Mouse (Mus musculus) liver, embryonic 14.5 days (tissue): ENCODE data around the gene Slc35f4. TPM values are rescaled to one million over a fixed set of nuclear protein-coding genes. Genes with fewer than 3 reads are reported as not detected.
"Not testable (repeated sequence)": the region's sequence is repeated elsewhere in the genome, so short reads cannot be mapped to it uniquely, and the experiment has no call there.

Experiments used
- ATAC-seq: fragments of 200-750 bp; cut with Nextera tagmentation; 2 replicates; pipeline ENCODE4 v1.8.0; 2017; ENCODE audit warnings: moderate number of reproducible peaks, mild to moderate bottlenecking, moderate library complexity; ENCODE audit not compliant: insufficient read depth
- DNase-seq, 3 experiments: peaks; one replicate each; pipeline ENCODE4 v3.0.0-alpha.2; 2012 to 2013; ENCODE audit warnings: low read depth in 3 of 3, low spot score in 3 of 3
- H3K27ac ChIP-seq: fragments of 300-500 bp; sonication (generic); 2 replicates; pipeline ENCODE4 v1.5.1; 2014; ENCODE audit warnings: moderate library complexity, mild to moderate bottlenecking, control low read depth, inconsistent platforms
- H3K27me3 ChIP-seq: fragments of 300-500 bp; sonication (generic); 2 replicates; pipeline ENCODE4 v1.6.1; 2014; ENCODE audit warnings: mild to moderate bottlenecking, low read length, moderate library complexity; ENCODE audit not compliant: control insufficient read depth, insufficient read depth
- H3K36me3 ChIP-seq: fragments of 300-500 bp; sonication (generic); replicated peaks from 2 replicates; pipeline ENCODE4 v1.6.1; 2014; ENCODE audit warnings: low read depth; ENCODE audit not compliant: control insufficient read depth, insufficient read depth
- H3K4me1 ChIP-seq, 2 experiments: fragments of 200-500 bp in 1 of 2; fragments of 300-500 bp in 1 of 2; sonication (generic) in 1 of 2; replicated peaks; 2 replicates each; pipeline ENCODE4 v1.6.1; 2012 to 2014; ENCODE audit warnings: antibody characterized with exemption in 1 of 2, inconsistent platforms in 1 of 2, low read length in 1 of 2; ENCODE audit not compliant: control insufficient read depth in 2 of 2, insufficient read depth in 2 of 2
- H3K4me2 ChIP-seq: fragments of 300-500 bp; sonication (generic); 2 replicates; pipeline ENCODE4 v1.6.1; 2014; ENCODE audit warnings: low read depth, mild to moderate bottlenecking, control low read depth, moderate library complexity
- H3K4me3 ChIP-seq, 2 experiments: fragments of 200-500 bp in 1 of 2; fragments of 300-500 bp in 1 of 2; sonication (generic) in 1 of 2; 2 replicates each; pipeline ENCODE4 v1.5.1; 2012 to 2014; ENCODE audit warnings: low read depth in 2 of 2, low read length in 2 of 2, mild to moderate bottlenecking in 2 of 2, control low read depth in 1 of 2, inconsistent platforms in 1 of 2, moderate library complexity in 1 of 2; ENCODE audit not compliant: insufficient read depth in 1 of 2
- H3K9ac ChIP-seq: fragments of 300-500 bp; sonication (generic); replicated peaks from 2 replicates; pipeline ENCODE4 v1.6.1; 2014; ENCODE audit warnings: mild to moderate bottlenecking, control low read depth, moderate library complexity
- H3K9me3 ChIP-seq: fragments of 300-500 bp; sonication (generic); 2 replicates; pipeline ENCODE4 v1.6.1; 2016; ENCODE audit warnings: low read length, mixed read lengths; ENCODE audit not compliant: control insufficient read depth
- CTCF ChIP-seq: IDR thresholded peaks from 2 replicates; pipeline ENCODE4 v1.5.1; 2016; ENCODE audit warnings: antibody characterized with exemption, low read depth, control low read depth
- EP300 ChIP-seq: IDR thresholded peaks from 2 replicates; pipeline ENCODE4 v1.6.1; 2016; ENCODE audit warnings: antibody characterized with exemption, low read depth
- WGBS: fragments of 180-500 bp; shearing (Covaris S2); extraction: QIAGEN DNeasy Blood & Tissue Kit; methylation state at CpG from one replicate; pipeline ENCODE4 v1.1.7; 2014; ENCODE audit not compliant: insufficient replicate concordance; 5-methylcytosine and 5-hydroxymethylcytosine counted together
- polyA plus RNA-seq, 2 experiments: library from polyadenylated mRNA; depleted of rRNA in 1 of 2; stranded (reverse) in 1 of 2; unstranded in 1 of 2; fragments of >200 nt; fragmentation: Nextera tagmentation in 1 of 2; extraction: Ambion mirVana in 1 of 2; gene quantifications; 2 replicates each; pipeline versions ENCODE4 v1.2.1 to v1.2.3; 2012 to 2014

Gene Slc35f4
- polyA plus RNA-seq, 2 experiments, result not detected

DNA sequence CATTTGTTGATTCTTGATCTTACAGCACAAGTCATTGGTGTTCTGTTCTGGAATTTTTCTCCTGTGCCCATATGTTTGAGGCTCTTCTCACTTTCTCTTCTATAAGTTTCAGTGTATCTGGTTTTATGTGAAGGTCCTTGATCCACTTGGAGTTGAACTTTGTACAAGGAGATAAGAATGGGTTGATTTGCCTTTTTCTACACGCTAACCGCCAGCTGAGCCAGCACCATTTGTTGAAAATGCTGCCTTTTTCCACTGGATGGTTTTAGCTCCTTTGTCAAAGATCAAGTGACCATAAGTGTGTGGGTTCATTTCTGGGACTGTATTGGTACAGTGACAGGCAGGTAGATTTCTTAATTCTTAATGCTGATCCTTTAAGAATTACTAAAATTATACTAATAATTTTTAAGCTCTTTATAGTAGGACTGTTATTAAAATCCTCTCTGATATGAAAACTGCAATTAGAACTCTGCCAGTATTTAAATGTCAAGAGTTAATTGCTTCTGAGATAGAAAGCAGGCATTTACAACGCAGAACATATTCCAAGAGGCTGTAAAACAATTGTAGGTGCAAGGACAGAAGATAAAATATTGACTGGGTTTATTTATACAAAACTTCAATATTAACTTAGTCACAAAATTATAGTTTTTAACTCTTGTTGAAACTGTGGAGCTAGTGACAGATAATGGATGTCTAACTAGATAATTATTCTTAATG lies 235.7 kb downstream of the Slc35f4 start:
- H3K36me3 ChIP-seq, result no peaks in the 10 kb centered on the region
- WGBS, result 68% methylated on average over 3 of the region's 3 CpGs
- TF ChIP-seq CTCF, result no peak
- no peak for TF ChIP-seq EP300
- DNase-seq (no peak), ATAC-seq (no peak)
- H3K4me1 ChIP-seq, result no peaks in the 10 kb centered on the region
- H3K9me3 ChIP-seq, result no peaks in the 10 kb centered on the region
- no peaks in the 10 kb centered on the region for H3K27me3 ChIP-seq
- no peak overlapping the region for H3K9ac ChIP-seq
- no peak overlapping the region for H3K4me3 ChIP-seq
- H3K27ac ChIP-seq, result no peak overlapping the region
- H3K4me2 ChIP-seq, result no peak overlapping the region

DNA sequence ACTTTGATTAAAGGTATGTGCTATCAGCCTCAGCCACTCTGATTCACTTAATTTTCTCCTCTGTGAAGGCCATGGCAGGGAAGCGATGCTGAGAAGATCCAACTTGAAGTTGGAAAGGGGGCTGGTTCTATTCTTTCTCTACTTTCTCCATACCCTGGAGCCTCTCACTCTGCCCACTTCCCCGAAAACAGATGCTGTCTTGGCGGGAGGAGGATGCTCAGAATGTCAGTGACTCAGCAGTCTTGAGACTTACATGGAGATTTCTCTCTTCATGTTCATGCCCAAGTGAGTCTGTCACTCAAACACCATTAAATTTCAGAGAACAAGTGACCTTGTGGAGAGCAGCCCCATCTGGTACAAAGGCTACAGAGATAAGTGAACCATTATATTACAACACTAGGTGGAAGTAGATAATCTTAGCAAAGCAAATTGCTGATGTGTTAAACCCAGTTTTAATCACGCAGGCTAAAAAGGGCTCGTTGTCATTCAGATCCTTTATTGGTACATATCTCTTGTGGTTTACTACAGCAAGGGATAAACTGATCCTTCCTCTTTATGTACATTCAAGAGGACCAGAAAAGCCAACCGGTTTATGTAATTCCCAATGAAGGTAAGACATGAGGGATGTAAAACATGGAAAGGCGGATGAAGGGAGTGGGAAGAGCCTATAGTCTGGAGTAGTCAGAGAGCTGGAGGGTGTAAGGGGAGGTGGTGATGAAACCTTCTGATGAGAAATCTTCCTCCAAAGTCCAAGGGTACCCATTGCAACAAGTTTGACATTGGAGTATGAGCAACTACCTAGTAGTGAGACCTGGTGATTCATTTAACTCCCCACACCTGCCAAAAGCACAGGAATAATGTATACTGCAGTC lies 241.8 kb downstream of the Slc35f4 start:
- no peaks in the 10 kb centered on the region for H3K4me1 ChIP-seq
- ATAC-seq (no peak), DNase-seq (no peak)
- TF ChIP-seq EP300, result no peak
- WGBS, result 56% methylated on average over 7 of the region's 7 CpGs
- H3K9me3 ChIP-seq, result no peaks in the 10 kb centered on the region
- H3K27me3 ChIP-seq, result no peaks in the 10 kb centered on the region
- H3K9ac ChIP-seq, result no peak overlapping the region
- H3K4me3 ChIP-seq, result no peak overlapping the region
- no peak overlapping the region for H3K4me2 ChIP-seq
- no peak overlapping the region for H3K27ac ChIP-seq
- H3K36me3 ChIP-seq, result no peaks in the 10 kb centered on the region

DNA sequence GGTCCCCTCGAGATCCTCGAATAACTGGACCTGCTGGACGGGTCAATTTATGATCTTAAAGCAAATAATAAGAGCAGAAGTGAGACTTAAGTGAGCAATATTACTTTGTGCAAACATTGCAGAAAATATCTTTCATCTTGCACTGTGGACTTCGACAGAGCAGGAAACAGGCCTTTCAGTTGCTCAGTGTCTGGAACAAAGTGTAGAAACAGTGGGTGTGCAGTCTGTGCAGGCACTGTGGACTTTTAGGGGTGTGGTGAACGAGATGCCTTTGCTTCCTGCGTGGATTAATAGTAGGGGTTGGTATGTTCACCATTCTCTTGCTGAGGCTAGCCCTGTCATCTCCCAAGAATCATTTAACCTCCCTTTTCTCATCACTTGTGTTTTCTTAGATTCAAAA lies 247.0 kb downstream of the Slc35f4 start:
- Histone ChIP-seq H3K9ac (no peak overlapping the region), H3K4me3 (no peak overlapping the region), H3K36me3 (no peaks in the 10 kb centered on the region), H3K27ac (no peak overlapping the region), H3K4me2 (no peak overlapping the region), H3K4me1 (no peaks in the 10 kb centered on the region), H3K9me3 (no peaks in the 10 kb centered on the region), H3K27me3 (no peaks in the 10 kb centered on the region)
- no peak for ATAC-seq
- WGBS, result 47% methylated on average over 6 of the region's 6 CpGs
- no peak for DNase-seq
- TF ChIP-seq CTCF (no peak), EP300 (no peak)

DNA sequence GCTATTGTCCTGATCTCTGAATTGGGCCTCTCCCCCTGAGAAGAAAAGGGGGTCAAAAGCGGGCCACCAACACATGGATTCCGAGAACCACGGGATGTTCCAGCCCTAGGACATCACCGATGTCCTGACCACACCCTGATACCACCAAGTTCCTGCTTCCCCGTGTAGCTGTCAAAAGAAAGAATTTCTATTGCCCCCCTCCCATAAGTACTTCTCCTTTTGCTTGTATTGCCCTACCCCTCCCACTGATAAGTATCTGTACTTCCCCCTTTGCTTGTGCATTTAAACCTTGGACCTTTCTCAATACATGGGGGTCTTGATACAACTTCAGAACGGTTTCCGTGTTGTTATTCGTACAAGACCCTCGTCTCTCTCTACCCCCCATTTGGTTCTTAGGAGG lies 247.4 kb downstream of the Slc35f4 start:
- WGBS, result 43% methylated on average over 9 of the region's 9 CpGs
- not testable (repeated sequence) for H3K4me1 ChIP-seq, ATAC-seq, H3K27ac ChIP-seq, H3K36me3 ChIP-seq, H3K27me3 ChIP-seq, H3K9ac ChIP-seq, H3K4me2 ChIP-seq, DNase-seq, H3K4me3 ChIP-seq, H3K9me3 ChIP-seq

DNA sequence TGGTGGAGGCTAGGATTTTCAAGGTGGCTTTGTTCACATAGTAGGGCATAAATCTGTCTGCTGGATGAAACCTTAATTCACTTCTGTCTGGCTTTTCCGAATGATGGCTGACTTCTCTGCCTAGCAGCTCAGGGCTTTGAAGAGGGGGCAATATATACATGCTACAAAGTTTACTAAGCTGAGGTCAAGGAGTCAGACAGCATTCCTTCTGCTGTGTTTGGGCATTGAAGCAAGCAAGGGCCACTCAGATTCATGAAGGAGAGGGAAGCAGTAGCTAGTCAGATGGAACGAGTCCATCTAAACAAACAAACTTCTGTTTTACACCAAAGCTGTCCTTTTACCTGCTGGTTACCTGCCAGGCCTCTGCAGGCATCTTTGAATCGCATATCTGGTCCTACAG lies 248.2 kb downstream of the Slc35f4 start:
- Histone ChIP-seq H3K27me3 (no peaks in the 10 kb centered on the region), H3K4me3 (no peak overlapping the region), H3K4me1 (no peaks in the 10 kb centered on the region), H3K9ac (no peak overlapping the region), H3K36me3 (no peaks in the 10 kb centered on the region), H3K27ac (no peak overlapping the region), H3K4me2 (no peak overlapping the region), H3K9me3 (no peaks in the 10 kb centered on the region)
- TF ChIP-seq CTCF, result no peak
- TF ChIP-seq EP300, result no peak
- DNase-seq (no peak), ATAC-seq (no peak)
- WGBS, result 55% methylated on average over 3 of the region's 3 CpGs
